Mouse (Mus musculus) midbrain, embryonic 12.5 days (tissue): ENCODE measurements around the gene Irf2bpl. TPM values are rescaled to one million over a fixed set of nuclear protein-coding genes. Genes with fewer than 3 reads are reported as not detected.

Experiments
- ATAC-seq: fragments of 200-750 bp; cut with Nextera tagmentation; 2 replicates; pipeline ENCODE4 v1.8.0; 2017; ENCODE audit warnings: low read depth, moderate TSS enrichment, moderate library complexity; ENCODE audit not compliant: low FRiP score
- H3K27ac ChIP-seq: fragments of 300-500 bp; sonication (generic); replicated peaks from 2 replicates; pipeline ENCODE4 v1.5.1; 2016; ENCODE audit warnings: mild to moderate bottlenecking
- H3K27me3 ChIP-seq: fragments of 300-500 bp; sonication (generic); 2 replicates; pipeline ENCODE4 v1.6.1; 2016; ENCODE audit warnings: mild to moderate bottlenecking
- H3K36me3 ChIP-seq: fragments of 300-500 bp; sonication (generic); 2 replicates; pipeline ENCODE4 v1.6.1; 2016
- H3K4me1 ChIP-seq: fragments of 300-500 bp; sonication (generic); 2 replicates; pipeline ENCODE4 v1.6.1; 2016
- H3K4me2 ChIP-seq: fragments of 300-500 bp; sonication (generic); replicated peaks from 2 replicates; pipeline ENCODE4 v1.6.1; 2016; ENCODE audit warnings: mild to moderate bottlenecking, moderate library complexity
- H3K4me3 ChIP-seq: fragments of 300-500 bp; sonication (generic); 2 replicates; pipeline ENCODE4 v1.5.1; 2016; ENCODE audit warnings: mild to moderate bottlenecking
- H3K9ac ChIP-seq: fragments of 300-500 bp; sonication (generic); replicated peaks from 2 replicates; pipeline ENCODE4 v1.6.1; 2016; ENCODE audit warnings: mild to moderate bottlenecking, moderate library complexity
- H3K9me3 ChIP-seq: fragments of 300-500 bp; sonication (generic); 2 replicates; pipeline ENCODE4 v1.6.1; 2016; ENCODE audit warnings: mild to moderate bottlenecking
- WGBS: fragments of 180-500 bp; shearing (Covaris S2); methylation state at CpG from one replicate; pipeline ENCODE4 v1.1.7; 2016; 5-methylcytosine and 5-hydroxymethylcytosine counted together
- polyA plus RNA-seq: library from polyadenylated mRNA; unstranded; fragments of >200 nt; fragmentation: Nextera tagmentation; extraction: Ambion mirVana; gene quantifications from 2 replicates; pipeline ENCODE4 v1.2.1, GENCODE M21; 2016

Gene Irf2bpl
- polyA plus RNA-seq, 1 experiment from 2014 or later: 74.0 TPM

GRCm38 (mm10) chr12:86914351-86914750 is 29.8 kb upstream of the Irf2bpl start:
- WGBS: 62% methylated on average over 2 of the region's 2 CpGs
- Histone ChIP-seq H3K4me2 (no peak overlapping the region), H3K4me1 (peaks cover 65% of the 10 kb centered on the region), H3K9ac (no peak overlapping the region), H3K9me3 (no peaks in the 10 kb centered on the region), H3K4me3 (no peak overlapping the region), H3K36me3 (no peaks in the 10 kb centered on the region), H3K27me3 (peaks cover 50% of the 10 kb centered on the region), H3K27ac (no peak overlapping the region)
- no peak for ATAC-seq

GRCm38 (mm10) chr12:86912335-86913093 is 27.9 kb upstream of the Irf2bpl start:
- H3K4me1 ChIP-seq: peaks cover 47% of the 10 kb centered on the region

GRCm38 (mm10) chr12:86911482-86911931 is 26.9 kb upstream of the Irf2bpl start:
- peak overlapping the region; percentile 85 for H3K27ac ChIP-seq
- H3K9ac ChIP-seq: peak overlapping the region; percentile 28; the same call in 1 of the 2 replicates
- peaks cover 66% of the 10 kb centered on the region for H3K27me3 ChIP-seq
- H3K4me2 ChIP-seq: 0 out of 2 replicates have a peak overlapping the region, but pooled peaks have one; percentile 5
- peaks cover 48% of the 10 kb centered on the region for H3K4me1 ChIP-seq
- no peaks in the 10 kb centered on the region for H3K9me3 ChIP-seq
- WGBS: 39% methylated on average over 10 of the region's 10 CpGs
- H3K36me3 ChIP-seq: no peaks in the 10 kb centered on the region
- ATAC-seq: peak; percentile 59
- H3K4me3 ChIP-seq: no peak overlapping the region

More at GRCm38 (mm10) chr12:86912335-86913093, 27.9 kb upstream of the Irf2bpl start:
- no peaks in the 10 kb centered on the region for H3K9me3 ChIP-seq
- ATAC-seq: peak; percentile 25; the same call in 1 of the 2 replicates
- H3K9ac ChIP-seq: no peak overlapping the region
- H3K27me3 ChIP-seq: peaks cover 62% of the 10 kb centered on the region
- H3K4me3 ChIP-seq: no peak overlapping the region
- no peaks in the 10 kb centered on the region for H3K36me3 ChIP-seq
- 9% methylated on average over 21 of the region's 22 CpGs for WGBS
- H3K4me2 ChIP-seq: peak overlapping the region; percentile 30
- H3K27ac ChIP-seq: peak overlapping the region; percentile 85

GRCm38 (mm10) chr12:86906395-86906794 is 21.8 kb upstream of the Irf2bpl start:
- Histone ChIP-seq H3K27ac (no peak overlapping the region), H3K27me3 (peaks cover 38% of the 10 kb centered on the region), H3K4me1 (peaks cover 39% of the 10 kb centered on the region), H3K36me3 (no peaks in the 10 kb centered on the region), H3K9ac (0 out of 2 replicates have a peak overlapping the region, but pooled peaks have one; percentile 31), H3K4me3 (no peak overlapping the region), H3K9me3 (no peaks in the 10 kb centered on the region), H3K4me2 (no peak overlapping the region)
- WGBS: 2% methylated on average over 15 of the region's 15 CpGs
- peak; percentile 66 for ATAC-seq

GRCm38 (mm10) chr12:86905876-86906275 is 21.3 kb upstream of the Irf2bpl start:
- ATAC-seq: peak; percentile 35

GRCm38 (mm10) chr12:86905203-86905602 is 20.6 kb upstream of the Irf2bpl start:
- Histone ChIP-seq H3K4me3 (no peak overlapping the region), H3K4me1 (peaks cover 30% of the 10 kb centered on the region), H3K9ac (no peak overlapping the region), H3K9me3 (no peaks in the 10 kb centered on the region), H3K36me3 (no peaks in the 10 kb centered on the region), H3K27ac (no peak overlapping the region), H3K27me3 (peaks cover 38% of the 10 kb centered on the region), H3K4me2 (no peak overlapping the region)
- 14% methylated on average over 4 of the region's 4 CpGs for WGBS
- 0 out of 2 replicates have a peak, but pooled peaks have one; percentile 3 for ATAC-seq

More at GRCm38 (mm10) chr12:86905876-86906275, 21.3 kb upstream of the Irf2bpl start:
- no peaks in the 10 kb centered on the region for H3K36me3 ChIP-seq
- H3K4me3 ChIP-seq: no peak overlapping the region
- H3K4me2 ChIP-seq: no peak overlapping the region
- no peaks in the 10 kb centered on the region for H3K9me3 ChIP-seq
- no peak overlapping the region for H3K9ac ChIP-seq
- no peak overlapping the region for H3K27ac ChIP-seq
- H3K27me3 ChIP-seq: peaks cover 38% of the 10 kb centered on the region
- WGBS: 74% methylated on average over 7 of the region's 7 CpGs
- H3K4me1 ChIP-seq: peaks cover 34% of the 10 kb centered on the region

GRCm38 (mm10) chr12:86903828-86904806 is 19.5 kb upstream of the Irf2bpl start:
- H3K9ac ChIP-seq: no peak overlapping the region
- H3K36me3 ChIP-seq: no peaks in the 10 kb centered on the region
- no peak for ATAC-seq
- peaks cover 31% of the 10 kb centered on the region for H3K4me1 ChIP-seq
- no peak overlapping the region for H3K27ac ChIP-seq
- no peaks in the 10 kb centered on the region for H3K9me3 ChIP-seq
- H3K4me3 ChIP-seq: no peak overlapping the region
- H3K27me3 ChIP-seq: peaks cover 28% of the 10 kb centered on the region
- 86% methylated on average over 11 of the region's 11 CpGs for WGBS
- no peak overlapping the region for H3K4me2 ChIP-seq

GRCm38 (mm10) chr12:86899461-86900179 is 15.0 kb upstream of the Irf2bpl start:
- no peak for ATAC-seq
- Histone ChIP-seq H3K27me3 (no peaks in the 10 kb centered on the region), H3K9ac (no peak overlapping the region), H3K4me2 (no peak overlapping the region), H3K4me1 (peaks cover 55% of the 10 kb centered on the region), H3K9me3 (no peaks in the 10 kb centered on the region), H3K4me3 (no peak overlapping the region), H3K27ac (no peak overlapping the region), H3K36me3 (no peaks in the 10 kb centered on the region)
- 72% methylated on average over 11 of the region's 11 CpGs for whole genome bisulfite sequencing

- peak overlapping the region; percentile 43; the same call in 1 of the 2 replicates for H3K9ac ChIP-seq
- H3K27me3 ChIP-seq: no peaks in the 10 kb centered on the region
- H3K4me3 ChIP-seq: no peak overlapping the region
- WGBS: 57% methylated on average over 3 of the region's 3 CpGs
- H3K4me2 ChIP-seq: peak overlapping the region; percentile 57; the same call in 1 of the 2 replicates
- no peak for ATAC-seq
- peaks cover 54% of the 10 kb centered on the region for H3K4me1 ChIP-seq
- H3K36me3 ChIP-seq: no peaks in the 10 kb centered on the region
- no peaks in the 10 kb centered on the region for H3K9me3 ChIP-seq
- H3K27ac ChIP-seq: peak overlapping the region; percentile 98
Observed at GRCm38 (mm10) chr12:86898448-86898847, 13.8 kb upstream of the Irf2bpl start.

- H3K4me1 ChIP-seq: peaks cover 61% of the 10 kb centered on the region
Observed at GRCm38 (mm10) chr12:86897769-86898273, 13.2 kb upstream of the Irf2bpl start.

More at GRCm38 (mm10) chr12:86897769-86898273, 13.2 kb upstream of the Irf2bpl start:
- Histone ChIP-seq H3K36me3 (no peaks in the 10 kb centered on the region), H3K27ac (peak overlapping the region; percentile 98), H3K9me3 (no peaks in the 10 kb centered on the region), H3K4me2 (peak overlapping the region; percentile 57), H3K9ac (peak overlapping the region; percentile 43), H3K4me3 (no peak overlapping the region), H3K27me3 (no peaks in the 10 kb centered on the region)
- no peak for ATAC-seq
- WGBS: 32% methylated on average over 7 of the region's 7 CpGs
